Mouse (Mus musculus): ENCODE measurements around the gene Olfr667. TPM values are rescaled to one million over a fixed set of nuclear protein-coding genes. Genes with fewer than 3 reads are reported as not detected.
"Not testable (repeated sequence)": the region's sequence is repeated elsewhere in the genome, so short reads cannot be mapped to it uniquely, and the experiment has no call there.

Olfr667 gene
- total RNA-seq (2012; rRNA removed), result not detected in 2 replicates

GRCm38 (mm10) chr7:104921382-104921781 is at the start of gene Olfr667:
Gene Olfr667 (minus strand): TSS chr7:104921482.
- in situ Hi-C loops (cut with MboI; ENCODE audit: low sequenced_read_pairs in 2 of 2, unreplicated experiment in 2 of 2), result no loop called here
- no peaks in the 10 kb centered on the region for H3K9me3 ChIP-seq (ENCODE audit: control insufficient read depth, insufficient read depth, low read depth, low read length)
- TF ChIP-seq MAFK (IDR thresholded peaks at IDR 0.05; ENCODE audit: insufficient read depth, low read depth, low read length) (no peak), ZNF384 (IDR thresholded peaks at IDR 0.05; ENCODE audit: low read depth, low read length) (no peak), ZC3H11A (IDR thresholded peaks at IDR 0.05; ENCODE audit: borderline replicate concordance, low read depth, low read length) (no peak), HCFC1 (IDR thresholded peaks at IDR 0.05; ENCODE audit: borderline replicate concordance, insufficient read depth, low read length) (no peak), CHD2 (IDR thresholded peaks at IDR 0.05; ENCODE audit: low read depth, low read length) (no peak)
- no peaks in the 10 kb centered on the region for H3K4me1 ChIP-seq (ENCODE audit: control insufficient read depth in 2 of 2, insufficient read depth in 2 of 2, low read length in 2 of 2, poor library complexity in 1 of 2)
- H3K27ac ChIP-seq (ENCODE audit: insufficient read depth, low read depth, low read length, poor library complexity, severe bottlenecking), result no peak within 1 kb of the TSS
- H3K36me3 ChIP-seq (ENCODE audit: control insufficient read depth, insufficient read depth, low read length, poor library complexity, severe bottlenecking), result no peaks in the 10 kb centered on the region
- no peak for DNase-seq (ENCODE audit: low read depth, low spot score)
- no peak within 1 kb of the TSS for H3K4me3 ChIP-seq (ENCODE audit: insufficient read depth in 1 of 2, low read depth in 1 of 2, low read length in 2 of 2, poor library complexity in 1 of 2, severe bottlenecking in 1 of 2)
- no peak within 1 kb of the TSS for H3K9ac ChIP-seq (ENCODE audit: insufficient read depth, low read depth, low read length, poor library complexity, severe bottlenecking)

GRCm38 (mm10) chr7:104962520-104962919 is 41.2 kb upstream of the Olfr667 start, which contains the start of gene Olfr670:
Gene Olfr670 (minus strand): TSS chr7:104962620.
- no peak within 1 kb of the TSS for H3K4me3 ChIP-seq (ENCODE audit: insufficient read depth in 1 of 2, low read depth in 1 of 2, low read length in 2 of 2, poor library complexity in 1 of 2, severe bottlenecking in 1 of 2)
- H3K4me1 ChIP-seq (ENCODE audit: control insufficient read depth in 2 of 2, insufficient read depth in 2 of 2, low read length in 2 of 2, poor library complexity in 1 of 2), result no peaks in the 10 kb centered on the region

GRCm38 (mm10) chr7:104950234-104950633 is 29.0 kb upstream of the Olfr667 start:
- H3K4me1 ChIP-seq (ENCODE audit: control insufficient read depth in 2 of 2, insufficient read depth in 2 of 2, low read length in 2 of 2, poor library complexity in 1 of 2); H3K9ac ChIP-seq (ENCODE audit: insufficient read depth, low read depth, low read length, poor library complexity, severe bottlenecking); in situ Hi-C loops (cut with MboI; ENCODE audit: low sequenced_read_pairs in 2 of 2, unreplicated experiment in 2 of 2); H3K36me3 ChIP-seq (ENCODE audit: control insufficient read depth, insufficient read depth, low read length, poor library complexity, severe bottlenecking); H3K9me3 ChIP-seq (ENCODE audit: control insufficient read depth, insufficient read depth, low read depth, low read length); H3K27ac ChIP-seq (ENCODE audit: insufficient read depth, low read depth, low read length, poor library complexity, severe bottlenecking): not testable (repeated sequence)
- DNase-seq (ENCODE audit: low read depth, low spot score), result peak; percentile 9
- H3K4me3 ChIP-seq (ENCODE audit: insufficient read depth in 1 of 2, low read depth in 1 of 2, low read length in 2 of 2, poor library complexity in 1 of 2, severe bottlenecking in 1 of 2), result 0 out of 4 replicates have a peak overlapping the region, but pooled peaks of 1 of the 2 experiments have one; percentile 33

More at GRCm38 (mm10) chr7:104962520-104962919, 41.2 kb upstream of the Olfr667 start, which contains the start of gene Olfr670:
- DNase-seq (ENCODE audit: low read depth, low spot score), result no peak
- H3K9ac ChIP-seq (ENCODE audit: insufficient read depth, low read depth, low read length, poor library complexity, severe bottlenecking), result no peak within 1 kb of the TSS
- no peaks in the 10 kb centered on the region for H3K9me3 ChIP-seq (ENCODE audit: control insufficient read depth, insufficient read depth, low read depth, low read length)
- TF ChIP-seq CHD2 (IDR thresholded peaks at IDR 0.05; ENCODE audit: low read depth, low read length) (no peak), ZNF384 (IDR thresholded peaks at IDR 0.05; ENCODE audit: low read depth, low read length) (no peak), MAFK (IDR thresholded peaks at IDR 0.05; ENCODE audit: insufficient read depth, low read depth, low read length) (no peak), HCFC1 (IDR thresholded peaks at IDR 0.05; ENCODE audit: borderline replicate concordance, insufficient read depth, low read length) (no peak)
- no peaks in the 10 kb centered on the region for H3K36me3 ChIP-seq (ENCODE audit: control insufficient read depth, insufficient read depth, low read length, poor library complexity, severe bottlenecking)
- in situ Hi-C loops (cut with MboI; ENCODE audit: low sequenced_read_pairs in 2 of 2, unreplicated experiment in 2 of 2), result no loop called here
- no peak within 1 kb of the TSS for H3K27ac ChIP-seq (ENCODE audit: insufficient read depth, low read depth, low read length, poor library complexity, severe bottlenecking)

- in situ Hi-C loops (cut with MboI; ENCODE audit: low sequenced_read_pairs in 2 of 2, unreplicated experiment in 2 of 2), result no loop called here
- no peak within 1 kb of the TSS for H3K27ac ChIP-seq (ENCODE audit: insufficient read depth, low read depth, low read length, poor library complexity, severe bottlenecking)
- TF ChIP-seq CHD2 (IDR thresholded peaks at IDR 0.05; ENCODE audit: low read depth, low read length) (no peak), MAFK (IDR thresholded peaks at IDR 0.05; ENCODE audit: insufficient read depth, low read depth, low read length) (no peak), ZNF384 (IDR thresholded peaks at IDR 0.05; ENCODE audit: low read depth, low read length) (no peak), HCFC1 (IDR thresholded peaks at IDR 0.05; ENCODE audit: borderline replicate concordance, insufficient read depth, low read length) (no peak), ZC3H11A (IDR thresholded peaks at IDR 0.05; ENCODE audit: borderline replicate concordance, low read depth, low read length) (no peak)
- H3K36me3 ChIP-seq (ENCODE audit: control insufficient read depth, insufficient read depth, low read length, poor library complexity, severe bottlenecking), result no peaks in the 10 kb centered on the region
- no peak within 1 kb of the TSS for H3K4me3 ChIP-seq (ENCODE audit: insufficient read depth in 1 of 2, low read depth in 1 of 2, low read length in 2 of 2, poor library complexity in 1 of 2, severe bottlenecking in 1 of 2)
- no peak within 1 kb of the TSS for H3K9ac ChIP-seq (ENCODE audit: insufficient read depth, low read depth, low read length, poor library complexity, severe bottlenecking)
- no peaks in the 10 kb centered on the region for H3K4me1 ChIP-seq (ENCODE audit: control insufficient read depth in 2 of 2, insufficient read depth in 2 of 2, low read length in 2 of 2, poor library complexity in 1 of 2)
- no peaks in the 10 kb centered on the region for H3K9me3 ChIP-seq (ENCODE audit: control insufficient read depth, insufficient read depth, low read depth, low read length)
- no peak for DNase-seq (ENCODE audit: low read depth, low spot score)
Observed at GRCm38 (mm10) chr7:104933940-104934339, 12.7 kb upstream of the Olfr667 start, which contains the start of gene Olfr669. Gene Olfr669 (plus strand): TSS chr7:104934240.

DNA sequence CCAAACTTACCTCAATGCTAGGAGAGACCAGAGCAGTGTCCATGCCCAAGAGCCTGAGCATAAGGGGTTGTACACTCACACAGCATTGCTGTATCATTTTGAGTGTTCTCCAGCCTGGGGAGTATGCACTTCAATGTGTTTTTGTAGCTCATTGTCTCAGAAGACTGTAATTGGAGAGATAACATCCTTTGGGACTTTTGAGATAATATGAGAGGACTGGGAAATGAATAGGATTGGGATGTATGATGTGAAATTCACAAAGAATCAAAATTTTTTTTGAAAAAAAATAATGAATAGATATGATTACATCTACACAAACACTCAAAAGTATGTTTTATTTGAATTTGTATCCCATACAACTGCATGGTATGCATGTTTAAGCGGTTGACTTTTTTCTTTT is 6.7 kb upstream of the Olfr667 start, which contains the start of gene Olfr668:
Gene Olfr668 (minus strand): TSS at position 101 of the 400 bp plus-strand sequence.
- Histone ChIP-seq H3K4me3 (ENCODE audit: insufficient read depth in 1 of 2, low read depth in 1 of 2, low read length in 2 of 2, poor library complexity in 1 of 2, severe bottlenecking in 1 of 2) (no peak within 1 kb of the TSS), H3K9ac (ENCODE audit: insufficient read depth, low read depth, low read length, poor library complexity, severe bottlenecking) (no peak within 1 kb of the TSS), H3K36me3 (ENCODE audit: control insufficient read depth, insufficient read depth, low read length, poor library complexity, severe bottlenecking) (no peaks in the 10 kb centered on the region), H3K4me1 (ENCODE audit: control insufficient read depth in 2 of 2, insufficient read depth in 2 of 2, low read length in 2 of 2, poor library complexity in 1 of 2) (no peaks in the 10 kb centered on the region), H3K27ac (ENCODE audit: insufficient read depth, low read depth, low read length, poor library complexity, severe bottlenecking) (no peak within 1 kb of the TSS), H3K9me3 (ENCODE audit: control insufficient read depth, insufficient read depth, low read depth, low read length) (no peaks in the 10 kb centered on the region)
- DNase-seq (ENCODE audit: low read depth, low spot score), result no peak
- in situ Hi-C loops (cut with MboI; ENCODE audit: low sequenced_read_pairs in 2 of 2, unreplicated experiment in 2 of 2), result no loop called here
- TF ChIP-seq CHD2 (IDR thresholded peaks at IDR 0.05; ENCODE audit: low read depth, low read length), result no peak
- no peak for TF ChIP-seq ZC3H11A (IDR thresholded peaks at IDR 0.05; ENCODE audit: borderline replicate concordance, low read depth, low read length)
- TF ChIP-seq ZNF384 (IDR thresholded peaks at IDR 0.05; ENCODE audit: low read depth, low read length), result no peak
- TF ChIP-seq MAFK (IDR thresholded peaks at IDR 0.05; ENCODE audit: insufficient read depth, low read depth, low read length), result no peak
- no peak for TF ChIP-seq HCFC1 (IDR thresholded peaks at IDR 0.05; ENCODE audit: borderline replicate concordance, insufficient read depth, low read length)
